Mouse (Mus musculus) small intestine, adult 2 months (tissue): ENCODE results near the gene Tnip2.

Source experiments
- CTCF ChIP-seq: fragments of 200-500 bp; IDR thresholded peaks from 2 replicates; pipeline ENCODE4 v1.5.1; 2012; ENCODE audit warnings: low read depth, mild to moderate bottlenecking, control low read depth, inconsistent platforms, low read length, moderate library complexity, mixed read lengths; ENCODE audit not compliant: insufficient replicate concordance, insufficient read length; ENCODE audit errors: extremely low read depth
- POLR2A ChIP-seq: fragments of 200-500 bp; IDR thresholded peaks from 2 replicates; pipeline ENCODE4 v1.6.1; 2012; ENCODE audit warnings: low read depth, mild to moderate bottlenecking, control low read depth, inconsistent platforms, low read length, moderate library complexity

DNA sequence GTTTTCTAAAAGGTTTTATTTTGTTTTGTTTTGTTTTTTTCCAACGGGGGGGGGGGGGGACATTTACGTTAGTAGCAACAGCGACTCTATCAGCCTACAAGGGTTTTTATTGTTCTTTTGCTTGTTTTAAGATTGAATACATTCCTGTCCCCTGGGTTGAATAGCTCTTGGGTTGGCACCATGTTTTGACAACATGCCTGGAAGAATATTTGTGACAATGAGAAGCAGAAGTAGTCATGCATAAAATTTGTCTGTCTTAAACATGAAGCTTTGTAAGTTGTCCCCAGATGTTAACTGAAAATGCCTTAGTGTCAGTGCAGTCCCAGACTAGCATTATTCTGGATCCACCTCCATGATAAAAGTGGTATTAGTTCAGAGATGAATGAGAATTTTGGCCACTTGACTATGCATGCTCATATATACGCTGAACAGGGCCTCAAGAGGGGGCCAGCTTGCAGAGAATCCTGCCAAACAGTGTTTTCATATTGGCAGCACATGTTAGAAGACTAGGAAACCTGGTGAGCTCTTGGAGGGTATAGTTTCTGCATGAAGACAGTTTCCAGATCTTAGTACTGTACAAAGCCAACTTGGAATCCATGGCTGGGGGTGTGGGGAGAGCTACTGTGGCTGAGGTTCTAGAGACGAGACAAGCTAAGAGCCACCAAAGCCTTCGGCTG lies 24.9 kb downstream of the Tnip2 start:
- TF ChIP-seq CTCF = no peak
- no peak for TF ChIP-seq POLR2A
